Mouse (Mus musculus): ENCODE measurements at regions not wholly inside any gene's neighbourhood (a gene's known extent, or its start where the extent isn't known, plus 50 kb on each side); places are given as distances from the start of the nearest gene placed in this dataset.

GRCm38 (mm10) chr3:159282594-159282993 lies 212.6 kb upstream of the Depdc1a start:
- H3K4me3 ChIP-seq = no peak overlapping the region
- TF ChIP-seq CTCF (IDR thresholded peaks at IDR 0.05) = peak; percentile 47
- intact Hi-C loops (cut with DNase I) = loop anchor here (10.0 kb wide), 2 partner anchors 928 to 1118 kb away; no protein-coding TSS in a partner anchor
- no peak for DNase-seq (ENCODE audit: extremely low spot score in 1 of 2, low spot score in 2 of 2)
- H3K27ac ChIP-seq = no peak overlapping the region

GRCm38 (mm10) chr3:159317471-159317870 lies 177.8 kb upstream of the Depdc1a start:
- Histone ChIP-seq H3K27ac (no peak overlapping the region), H3K4me3 (no peak overlapping the region)
- no peak; the same call in 1 of the 2 replicates for TF ChIP-seq CTCF (IDR thresholded peaks at IDR 0.05)
- no peak for DNase-seq (ENCODE audit: extremely low spot score in 1 of 2, low spot score in 2 of 2)
- intact Hi-C loops (cut with DNase I) = no loop called here

- no peak for DNase-seq (ENCODE audit: extremely low spot score in 1 of 2, low spot score in 2 of 2)
- H3K27ac ChIP-seq = no peak overlapping the region
- TF ChIP-seq CTCF (IDR thresholded peaks at IDR 0.05) = no peak
- intact Hi-C loops (cut with DNase I) = no loop called here
- no peak overlapping the region for H3K4me3 ChIP-seq
These were observed 147.2 kb upstream of the Depdc1a start for GRCm38 (mm10) chr3:159348053-159348452.

GRCm38 (mm10) chr3:159353730-159354129 lies 141.5 kb upstream of the Depdc1a start:
- intact Hi-C loops (cut with DNase I) = no loop called here
- no peak for TF ChIP-seq CTCF (IDR thresholded peaks at IDR 0.05)
- Histone ChIP-seq H3K4me3 (no peak overlapping the region), H3K27ac (no peak overlapping the region)
- no peak for DNase-seq (ENCODE audit: extremely low spot score in 1 of 2, low spot score in 2 of 2)

- Histone ChIP-seq H3K27ac (no peak overlapping the region), H3K4me3 (no peak overlapping the region)
- no peak for TF ChIP-seq CTCF (IDR thresholded peaks at IDR 0.05)
- intact Hi-C loops (cut with DNase I) = no loop called here
- DNase-seq (ENCODE audit: extremely low spot score in 1 of 2, low spot score in 2 of 2) = no peak
These were observed 122.1 kb upstream of the Depdc1a start for GRCm38 (mm10) chr3:159373177-159373576.
